Mouse (Mus musculus): ENCODE data around the gene Hnf4a.

DNA sequence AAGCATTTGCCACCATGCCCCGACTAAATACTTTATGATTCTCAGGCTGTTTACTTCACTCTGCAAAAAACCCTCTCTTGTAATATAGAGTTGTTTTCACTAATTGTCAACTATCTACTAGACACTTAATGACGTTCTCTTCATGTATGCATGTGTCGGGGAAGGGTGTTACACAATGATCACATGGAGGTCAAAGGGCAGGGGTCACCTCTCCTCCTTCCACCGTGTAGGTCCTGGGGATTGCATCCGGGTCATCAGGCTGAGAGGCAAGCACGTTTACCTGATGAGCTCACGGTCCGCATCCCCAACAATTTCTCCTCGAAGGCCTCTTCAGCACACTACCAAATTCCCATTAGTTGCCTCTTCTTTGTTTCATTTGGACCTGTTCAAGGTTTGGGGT, 26.6 kb downstream of the Hnf4a start:
- TF ChIP-seq CTCF (conservative IDR thresholded peaks at IDR 0.05; ENCODE audit: insufficient read depth, insufficient read length, low read depth, low read length) (no peak), POLR2A (IDR thresholded peaks at IDR 0.05; ENCODE audit: low read depth, low read length) (no peak)

All from kidney, adult 2 months (tissue).